Mouse (Mus musculus): ENCODE data around the gene Celsr1. TPM values are rescaled to one million over a fixed set of nuclear protein-coding genes. Genes with fewer than 3 reads are reported as not detected.
"Not testable (repeated sequence)": the region's sequence is repeated elsewhere in the genome, so short reads cannot be mapped to it uniquely, and the experiment has no call there.

Celsr1 gene
- polyA plus RNA-seq, 1 experiment = 0.02 TPM

- H3K4me1 ChIP-seq = peaks cover 3% of the 10 kb centered on the region; the same call in 1 of the 2 replicates
- TF ChIP-seq GATA1 (IDR thresholded peaks at IDR 0.05; ENCODE audit: borderline replicate concordance, low read length) (no peak), FLI1 (IDR thresholded peaks at IDR 0.05; ENCODE audit: low read length) (no peak)
- H3K27me3 ChIP-seq (replicated peaks) = peaks cover 2% of the 10 kb centered on the region
- no peak overlapping the region for H3K4me3 ChIP-seq (replicated peaks)
- H3K9me3 ChIP-seq = no peaks in the 10 kb centered on the region
- H3K36me3 ChIP-seq (replicated peaks; ENCODE audit: low read length) = peaks cover 91% of the 10 kb centered on the region
Measured at GRCm38 (mm10) chr15:85892498-85893118, 141.0 kb downstream of the Celsr1 start.

- TF ChIP-seq GATA1 (IDR thresholded peaks at IDR 0.05; ENCODE audit: borderline replicate concordance, low read length) = no peak
- TF ChIP-seq FLI1 (IDR thresholded peaks at IDR 0.05; ENCODE audit: low read length) = no peak
- peaks cover 88% of the 10 kb centered on the region for H3K36me3 ChIP-seq (replicated peaks; ENCODE audit: low read length)
- no peak overlapping the region for H3K4me3 ChIP-seq (replicated peaks)
- peaks cover 3% of the 10 kb centered on the region; the same call in 1 of the 2 replicates for H3K4me1 ChIP-seq
- H3K9me3 ChIP-seq = no peaks in the 10 kb centered on the region
- no peaks in the 10 kb centered on the region for H3K27me3 ChIP-seq (replicated peaks)
Measured at GRCm38 (mm10) chr15:85891971-85892370, 141.6 kb downstream of the Celsr1 start.

- TF ChIP-seq FLI1 (IDR thresholded peaks at IDR 0.05; ENCODE audit: low read length) (no peak), GATA1 (IDR thresholded peaks at IDR 0.05; ENCODE audit: borderline replicate concordance, low read length) (no peak)
- Histone ChIP-seq H3K4me1 (peaks cover 3% of the 10 kb centered on the region; the same call in 1 of the 2 replicates), H3K36me3 (replicated peaks; ENCODE audit: low read length) (peaks cover 86% of the 10 kb centered on the region), H3K4me3 (replicated peaks) (no peak overlapping the region), H3K9me3 (no peaks in the 10 kb centered on the region), H3K27me3 (replicated peaks) (no peaks in the 10 kb centered on the region)
Measured at GRCm38 (mm10) chr15:85889235-85889634, 144.3 kb downstream of the Celsr1 start.

DNA sequence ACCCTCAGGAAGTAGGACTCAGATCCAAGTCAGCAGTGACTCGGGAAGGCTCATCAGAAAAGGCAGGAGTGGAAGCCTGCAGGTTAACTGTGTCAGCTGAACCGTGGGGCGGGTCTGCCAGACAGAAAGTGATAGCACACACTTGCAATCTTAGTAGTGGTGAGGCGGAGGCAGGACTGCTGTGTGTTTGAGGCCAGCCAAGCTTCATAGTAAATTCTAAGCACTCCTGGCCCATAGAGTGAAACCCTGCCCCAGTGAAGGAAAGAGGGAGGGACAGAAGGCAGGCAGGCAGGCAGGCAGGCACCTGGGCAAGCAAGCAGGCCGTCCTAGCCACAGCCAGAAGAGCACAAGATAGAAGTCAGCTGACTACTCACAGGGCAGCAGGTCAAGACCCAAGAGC is 148.0 kb downstream of the Celsr1 start:
- Histone ChIP-seq H3K9me3 (no peaks in the 10 kb centered on the region), H3K4me3 (replicated peaks) (no peak overlapping the region), H3K4me1 (peaks cover 7% of the 10 kb centered on the region), H3K27me3 (replicated peaks) (no peaks in the 10 kb centered on the region), H3K36me3 (replicated peaks; ENCODE audit: low read length) (peaks cover 73% of the 10 kb centered on the region)
- TF ChIP-seq GATA1 (IDR thresholded peaks at IDR 0.05; ENCODE audit: borderline replicate concordance, low read length) = no peak
- TF ChIP-seq FLI1 (IDR thresholded peaks at IDR 0.05; ENCODE audit: low read length) = no peak

DNA sequence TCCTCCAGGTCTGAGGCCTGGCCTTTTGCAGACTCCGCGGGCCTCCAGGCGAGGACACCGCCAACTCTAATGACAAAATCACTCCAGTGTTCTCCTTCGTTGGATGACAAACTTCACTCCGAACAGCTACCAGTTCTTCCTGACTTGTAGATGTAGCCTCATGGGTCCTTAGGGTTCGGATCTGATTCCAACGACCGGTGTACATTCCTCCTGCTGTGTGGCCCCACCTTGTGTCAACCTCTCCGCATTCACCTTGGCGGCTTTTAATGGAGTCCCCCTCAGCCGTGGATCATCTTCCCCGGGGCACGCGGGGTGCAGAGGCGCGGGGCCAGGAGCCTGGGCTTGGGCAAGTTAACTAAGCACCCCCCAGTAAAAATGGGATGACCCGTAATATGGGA is 154.1 kb downstream of the Celsr1 start:
- TF ChIP-seq GATA1 (IDR thresholded peaks at IDR 0.05; ENCODE audit: borderline replicate concordance, low read length) = no peak
- no peak for TF ChIP-seq FLI1 (IDR thresholded peaks at IDR 0.05; ENCODE audit: low read length)
- Histone ChIP-seq H3K36me3 (replicated peaks; ENCODE audit: low read length) (peaks cover 61% of the 10 kb centered on the region), H3K9me3 (no peaks in the 10 kb centered on the region), H3K27me3 (replicated peaks) (no peaks in the 10 kb centered on the region), H3K4me1 (peaks cover 24% of the 10 kb centered on the region), H3K4me3 (replicated peaks) (peak overlapping the region; percentile 91)

GRCm38 (mm10) chr15:85878848-85879497 is 154.6 kb downstream of the Celsr1 start, which contains the start of gene Trmu:
Trmu (plus strand) TSS chr15:85879312.
- peaks cover 59% of the 10 kb centered on the region for H3K36me3 ChIP-seq (replicated peaks; ENCODE audit: low read length)
- TF ChIP-seq GATA1 (IDR thresholded peaks at IDR 0.05; ENCODE audit: borderline replicate concordance, low read length) (no peak), FLI1 (IDR thresholded peaks at IDR 0.05; ENCODE audit: low read length) (no peak)

GRCm38 (mm10) chr15:85877336-85877735 is 156.2 kb downstream of the Celsr1 start:
- H3K36me3 ChIP-seq (replicated peaks; ENCODE audit: low read length) = peaks cover 57% of the 10 kb centered on the region

More at GRCm38 (mm10) chr15:85878848-85879497, 154.6 kb downstream of the Celsr1 start, which contains the start of gene Trmu:
- peaks cover 24% of the 10 kb centered on the region for H3K4me1 ChIP-seq
- H3K27me3 ChIP-seq (replicated peaks) = no peaks in the 10 kb centered on the region
- peak within 1 kb of the TSS; percentile 91 for H3K4me3 ChIP-seq (replicated peaks)
- H3K9me3 ChIP-seq = no peaks in the 10 kb centered on the region

DNA sequence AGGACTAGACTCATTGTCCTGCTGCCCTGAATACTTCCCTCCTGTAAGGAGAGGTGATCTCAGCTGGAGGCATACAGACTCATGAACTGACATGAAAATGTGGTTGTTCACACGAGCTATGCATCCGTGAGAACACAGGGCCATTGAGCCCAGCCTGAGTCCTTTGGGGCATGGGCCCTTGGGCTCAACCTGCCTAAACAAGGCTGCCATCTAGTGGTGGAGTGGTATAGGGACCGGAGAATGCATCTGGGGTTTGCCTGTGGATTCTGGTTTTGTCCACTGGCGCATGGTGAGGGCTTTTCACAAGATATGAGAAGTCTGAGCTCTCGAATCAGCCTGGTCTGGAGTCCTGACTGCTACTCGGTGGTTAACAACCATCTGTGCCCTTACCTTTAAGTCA is 165.9 kb downstream of the Celsr1 start:
- TF ChIP-seq GATA1 (IDR thresholded peaks at IDR 0.05; ENCODE audit: borderline replicate concordance, low read length) (no peak), FLI1 (IDR thresholded peaks at IDR 0.05; ENCODE audit: low read length) (no peak)
- Histone ChIP-seq H3K36me3 (replicated peaks; ENCODE audit: low read length) (peaks cover 100% of the 10 kb centered on the region), H3K4me1 (peaks cover 46% of the 10 kb centered on the region), H3K4me3 (replicated peaks) (no peak overlapping the region), H3K27me3 (replicated peaks) (no peaks in the 10 kb centered on the region), H3K9me3 (no peaks in the 10 kb centered on the region)

More at GRCm38 (mm10) chr15:85877336-85877735, 156.2 kb downstream of the Celsr1 start:
- Histone ChIP-seq H3K4me1 (peaks cover 19% of the 10 kb centered on the region), H3K9me3 (no peaks in the 10 kb centered on the region), H3K4me3 (replicated peaks) (no peak overlapping the region), H3K27me3 (replicated peaks) (no peaks in the 10 kb centered on the region)
- TF ChIP-seq GATA1 (IDR thresholded peaks at IDR 0.05; ENCODE audit: borderline replicate concordance, low read length) (no peak), FLI1 (IDR thresholded peaks at IDR 0.05; ENCODE audit: low read length) (no peak)

DNA sequence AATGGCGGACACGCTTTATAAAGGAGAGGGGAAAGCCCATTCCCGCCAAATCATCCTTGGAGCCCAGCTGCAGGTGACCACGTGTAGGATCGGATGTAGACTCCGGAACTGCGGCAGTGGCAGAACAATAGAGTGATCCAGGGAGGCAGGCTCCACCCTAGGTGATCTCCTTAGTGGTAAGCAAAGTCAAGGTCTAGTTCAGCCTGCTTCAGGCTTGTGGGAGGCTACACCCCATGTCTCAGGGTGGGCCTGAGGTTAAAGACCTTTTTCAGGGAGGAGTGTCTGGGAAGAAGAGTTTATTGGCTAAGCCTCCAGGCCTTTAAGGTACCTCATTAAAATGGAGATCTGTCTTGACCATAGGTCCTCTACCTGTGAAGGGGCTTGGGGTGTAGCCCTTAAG is 167.7 kb downstream of the Celsr1 start:
- H3K4me1 ChIP-seq = peaks cover 59% of the 10 kb centered on the region
- peaks cover 99% of the 10 kb centered on the region for H3K36me3 ChIP-seq (replicated peaks; ENCODE audit: low read length)
- not testable (repeated sequence) for H3K9me3 ChIP-seq; H3K4me3 ChIP-seq (replicated peaks); H3K27me3 ChIP-seq (replicated peaks)

DNA sequence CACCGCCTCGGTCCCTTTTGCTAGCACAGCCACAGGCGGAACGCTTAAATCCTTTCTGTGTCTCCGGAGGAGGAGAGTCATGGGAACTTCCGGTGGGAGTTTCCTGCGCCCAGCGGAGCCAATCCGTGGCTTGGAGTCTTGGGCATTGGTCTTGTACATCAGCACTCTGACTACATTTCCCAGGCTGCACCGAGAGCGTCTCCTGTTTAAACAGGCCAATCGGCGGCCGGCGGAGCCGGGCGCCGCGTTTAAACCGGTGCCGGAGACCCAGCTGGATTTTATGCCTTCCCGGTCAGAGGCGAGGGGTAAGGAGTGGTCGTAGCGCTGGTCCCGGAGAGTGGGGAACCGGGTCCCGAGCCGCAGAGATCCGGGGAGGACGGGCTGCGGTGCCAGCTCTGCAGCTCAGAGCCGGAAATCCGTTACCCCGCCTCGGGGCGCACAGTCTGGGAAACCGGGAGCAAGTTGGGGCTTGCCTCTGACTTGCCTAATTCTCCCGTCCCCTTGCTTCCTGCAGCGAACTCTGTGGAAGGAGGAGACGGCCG is 174.0 kb downstream of the Celsr1 start, which contains the start of gene Gtse1:
Gene Gtse1, plus strand, starts transcription at position 256 of the 542 bp plus-strand sequence.
- TF ChIP-seq FLI1 (IDR thresholded peaks at IDR 0.05; ENCODE audit: low read length) = peak; percentile 86; the same call in 1 of the 2 replicates
- no peak for TF ChIP-seq GATA1 (IDR thresholded peaks at IDR 0.05; ENCODE audit: borderline replicate concordance, low read length)
- Histone ChIP-seq H3K9me3 (no peaks in the 10 kb centered on the region), H3K4me3 (replicated peaks) (peak within 1 kb of the TSS; percentile 93), H3K4me1 (peaks cover 55% of the 10 kb centered on the region), H3K36me3 (replicated peaks; ENCODE audit: low read length) (peaks cover 40% of the 10 kb centered on the region), H3K27me3 (replicated peaks) (peaks cover 5% of the 10 kb centered on the region)
